Mouse (Mus musculus) skeletal muscle tissue, postnatal 0 days (tissue): ENCODE measurements around the gene Lima1. TPM values are rescaled to one million over a fixed set of nuclear protein-coding genes. Genes with fewer than 3 reads are reported as not detected.

ENCODE experiments used
- polyA plus RNA-seq: library from polyadenylated mRNA; unstranded; fragments of >200 nt; fragmentation: Nextera tagmentation; extraction: Ambion mirVana; gene quantifications from 2 replicates; pipeline ENCODE4 v1.2.1, GENCODE M21; 2015

Gene Lima1
- polyA plus RNA-seq, result 35.0 and 35.3 TPM in 2 replicates

GRCm38 (mm10) chr15:99875334-99875869 lies at the start of gene Lima1:
TSS of gene Lima1 (minus strand) at chr15:99875456.

GRCm38 (mm10) chr15:99772881-99772924 lies 102.6 kb downstream of the Lima1 start, which contains the start of gene Cers5:
TSS of gene Cers5 (minus strand) at chr15:99772885.

Other genes starting within 250 kb of the Lima1 start
- 24.8 and 27.4 TPM in 2 replicates for gene Racgap1, start 223.8 kb downstream of the Lima1 start, polyA plus RNA-seq
- gene Asic1, start 205.1 kb downstream of the Lima1 start, polyA plus RNA-seq, result 0.63 and 0.87 TPM in 2 replicates
- gene Smarcd1, start 173.3 kb downstream of the Lima1 start, polyA plus RNA-seq, result 8.8 and 10.3 TPM in 2 replicates
- not detected in 2 replicates for gene Gm17349, start 170.0 kb downstream of the Lima1 start, polyA plus RNA-seq
- 134 and 236 TPM in 2 replicates for gene Gpd1, start 157.9 kb downstream of the Lima1 start, polyA plus RNA-seq
- gene Cox14, start 149.8 kb downstream of the Lima1 start, polyA plus RNA-seq, result 330 and 351 TPM in 2 replicates
- 27.7 and 33.8 TPM in 2 replicates for gene Cers5, start 102.6 kb downstream of the Lima1 start, polyA plus RNA-seq
- 0.02 and 0.10 TPM in 2 replicates for gene Fam186a, start 91.6 kb upstream of the Lima1 start, polyA plus RNA-seq
- gene Larp4, start 94.6 kb upstream of the Lima1 start, polyA plus RNA-seq, result 21.5 and 24.7 TPM in 2 replicates
- gene Dip2b, start 163.2 kb upstream of the Lima1 start, polyA plus RNA-seq, result 5.0 and 6.0 TPM in 2 replicates